Mouse (Mus musculus): ENCODE measurements around the gene Dcaf4. TPM values are rescaled to one million over a fixed set of nuclear protein-coding genes. Genes with fewer than 3 reads are reported as not detected.

Dcaf4 gene
- total RNA-seq, 2 experiments from 2014 or later = 23.7 to 24.4 TPM

DNA sequence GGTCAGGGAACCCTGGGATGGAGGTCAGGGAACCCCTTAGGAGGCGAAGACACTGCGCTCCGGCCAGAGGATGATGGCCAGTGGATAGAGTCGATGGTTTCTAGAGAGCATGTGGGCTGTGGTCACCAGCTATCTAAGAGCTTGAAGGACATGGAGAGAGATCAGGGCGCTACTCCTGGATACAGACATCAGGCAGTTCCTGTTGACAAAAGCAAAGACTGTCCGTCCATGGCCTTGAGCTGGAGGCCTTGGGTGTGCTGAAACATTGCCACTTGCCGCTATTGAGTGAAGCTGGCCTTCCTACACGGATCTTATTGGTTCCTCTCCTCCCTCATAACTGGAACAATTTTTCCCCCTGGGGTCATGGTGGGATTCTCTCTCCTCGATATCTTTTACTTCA, 26.1 kb upstream of the Dcaf4 start:
- intact Hi-C loops (cut with DNase I) = loop anchor here (5.0 kb wide), 1 partner anchor 287 kb away; no protein-coding TSS in a partner anchor
- DNase-seq (ENCODE audit: low spot score in 2 of 2) = no peak

DNA sequence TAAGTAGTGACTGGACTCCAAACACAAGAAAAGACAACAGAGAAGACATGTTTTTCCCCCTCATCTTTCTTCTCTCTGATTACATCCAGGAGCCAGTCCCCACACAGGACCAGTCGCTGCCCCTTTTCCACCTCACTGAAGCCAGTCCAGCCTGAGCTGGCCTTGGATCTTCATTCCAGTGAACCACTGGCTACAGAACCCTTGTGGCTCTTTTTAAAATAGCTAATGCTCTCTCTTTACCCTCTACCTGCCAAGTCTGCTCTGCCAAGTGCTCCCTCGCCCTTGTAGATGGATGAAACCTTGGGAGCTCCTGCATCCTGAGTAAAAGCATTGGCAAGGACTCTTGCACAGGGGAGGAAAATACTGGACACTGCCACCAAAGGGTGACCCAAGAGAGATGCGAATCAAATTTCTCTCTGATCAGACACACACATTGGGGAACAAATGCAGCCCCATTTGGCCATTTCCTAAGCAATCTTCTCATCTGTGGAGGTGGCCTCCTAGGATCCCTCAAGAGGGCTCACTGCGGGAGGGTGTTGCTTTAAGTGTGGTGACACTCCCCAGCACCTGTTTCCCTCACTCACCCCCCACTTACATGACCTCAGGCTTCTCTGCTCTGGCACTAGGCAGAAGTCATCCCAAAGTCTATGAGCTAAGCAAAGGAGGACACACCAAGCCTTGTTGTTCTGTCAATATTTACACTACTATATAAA, 24.9 kb upstream of the Dcaf4 start:
- no peak for DNase-seq (ENCODE audit: low spot score in 2 of 2)
- intact Hi-C loops (cut with DNase I) = no loop called here

DNA sequence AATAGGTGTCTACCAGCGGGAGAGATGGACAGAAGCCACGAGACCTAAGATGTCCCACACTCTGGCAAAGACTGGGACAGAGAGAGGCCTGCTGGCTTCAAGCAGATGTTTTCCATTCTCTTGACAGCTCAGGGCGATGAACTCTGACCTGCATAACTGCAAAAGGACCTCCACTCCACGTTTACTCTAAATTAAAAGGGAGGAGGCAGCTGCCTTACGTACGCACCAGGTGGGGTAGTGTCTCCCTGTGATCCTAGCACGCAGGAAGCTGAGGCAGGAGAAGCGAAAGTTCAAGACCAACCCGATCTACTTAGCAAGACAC, 24.3 kb upstream of the Dcaf4 start:
- no peak for DNase-seq (ENCODE audit: low spot score in 2 of 2)

DNA sequence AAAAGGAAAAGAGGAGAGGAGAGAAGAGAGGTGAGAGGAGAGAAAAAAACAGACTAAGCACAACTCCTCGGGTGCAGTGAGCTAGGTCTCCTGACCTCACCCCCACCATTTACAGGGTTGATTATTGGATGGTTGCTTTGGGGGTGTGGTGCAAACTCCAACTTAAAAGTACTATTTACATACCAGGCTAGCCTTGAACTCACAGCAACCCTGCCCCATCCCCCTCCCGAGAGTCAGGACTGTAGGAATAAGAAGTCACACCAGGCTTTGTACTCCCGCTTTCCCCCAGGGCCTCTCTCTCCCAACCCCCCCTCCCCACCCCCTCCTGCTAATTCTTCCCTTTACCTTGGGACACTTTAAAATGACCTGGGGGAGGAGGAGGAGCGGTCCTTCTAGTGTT, 23.9 kb upstream of the Dcaf4 start:
- no peak for DNase-seq (ENCODE audit: low spot score in 2 of 2)
- intact Hi-C loops (cut with DNase I) = no loop called here

More for the DNA sequence above, 24.3 kb upstream of the Dcaf4 start:
- intact Hi-C loops (cut with DNase I) = no loop called here

DNA sequence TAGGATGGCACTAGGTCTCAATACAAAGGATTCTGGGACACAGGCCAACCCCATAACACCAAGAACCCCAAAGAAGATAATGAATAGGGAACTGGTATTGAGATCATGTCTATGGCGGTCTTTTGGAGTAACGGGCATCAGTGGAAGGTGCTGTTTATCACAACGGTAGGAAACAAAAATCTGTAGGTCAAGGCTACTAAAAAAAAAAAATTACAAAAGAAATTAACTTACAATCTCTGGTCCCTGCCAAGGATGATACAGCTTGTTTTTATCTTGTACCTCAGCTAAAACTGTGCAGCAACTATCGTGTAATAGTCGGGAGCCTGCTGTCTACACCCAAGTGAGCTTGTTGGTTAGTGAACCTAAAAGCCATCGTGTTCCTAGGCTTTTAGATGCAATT, 23.5 kb upstream of the Dcaf4 start:
- no peak for DNase-seq (ENCODE audit: low spot score in 2 of 2)
- intact Hi-C loops (cut with DNase I) = no loop called here

DNA sequence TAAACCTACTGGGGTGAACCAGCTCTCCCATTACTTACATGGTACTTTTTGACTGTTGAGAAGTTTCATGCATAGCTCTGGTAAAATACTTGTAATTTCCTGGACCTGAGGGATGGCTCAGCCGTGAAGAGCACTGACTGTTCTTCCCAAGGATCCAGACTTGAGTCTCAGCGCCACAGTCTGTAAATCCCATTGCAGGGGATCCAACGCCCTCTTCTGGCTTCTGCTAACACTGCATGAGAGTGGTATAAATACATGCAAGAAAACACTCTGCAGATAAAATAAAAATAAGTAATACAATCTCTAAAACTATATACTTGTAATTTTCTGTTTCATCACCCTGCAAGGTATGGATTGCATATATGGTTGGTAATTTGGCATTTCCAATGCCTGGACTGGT, 22.3 kb upstream of the Dcaf4 start:
- DNase-seq (ENCODE audit: low spot score in 2 of 2) = no peak
- intact Hi-C loops (cut with DNase I) = no loop called here

DNA sequence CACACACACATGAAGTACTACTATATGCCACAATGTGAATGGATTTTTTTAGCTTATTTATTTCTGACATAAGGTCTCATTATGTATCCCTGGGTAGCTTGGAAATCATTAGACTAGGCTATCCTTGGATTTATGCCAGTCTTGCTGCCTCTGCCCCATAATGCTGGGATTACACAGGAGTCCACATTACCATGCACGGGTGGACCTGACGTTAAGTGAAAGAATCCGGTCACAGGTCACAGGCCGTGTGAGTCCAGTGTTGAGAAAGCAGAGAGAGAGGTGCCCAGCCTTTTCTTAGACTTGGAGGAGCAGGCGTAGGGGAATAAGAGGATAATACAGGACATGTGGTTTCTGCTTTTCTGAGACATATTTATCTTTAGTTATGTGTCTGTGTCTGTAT, 21.0 kb upstream of the Dcaf4 start:
- DNase-seq (ENCODE audit: low spot score in 2 of 2) = no peak
- intact Hi-C loops (cut with DNase I) = no loop called here

DNA sequence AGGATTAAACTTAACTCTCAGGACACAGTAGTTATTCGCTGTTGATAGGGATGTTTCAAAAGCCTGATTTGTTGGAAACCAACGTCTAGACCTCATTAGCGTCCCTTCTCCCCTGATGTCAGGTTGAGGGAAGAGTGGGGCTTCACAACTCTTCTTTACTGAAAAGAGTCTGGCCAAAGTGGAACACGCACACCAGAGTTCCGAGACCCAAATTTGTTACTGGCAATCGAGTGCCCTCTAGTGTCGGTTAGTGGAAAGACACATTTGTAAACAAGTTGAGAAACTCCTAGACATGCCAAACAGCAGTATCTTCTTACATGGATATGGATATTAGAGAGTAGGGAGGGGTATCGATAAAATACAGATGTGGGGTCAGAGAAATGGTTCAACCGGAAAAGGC, 18.1 kb upstream of the Dcaf4 start:
- intact Hi-C loops (cut with DNase I) = loop anchor here (1.0 kb wide), 1 partner anchor 388 kb away; no protein-coding TSS in a partner anchor
- peak; percentile 77 to 82 for DNase-seq (ENCODE audit: low spot score in 2 of 2)

DNA sequence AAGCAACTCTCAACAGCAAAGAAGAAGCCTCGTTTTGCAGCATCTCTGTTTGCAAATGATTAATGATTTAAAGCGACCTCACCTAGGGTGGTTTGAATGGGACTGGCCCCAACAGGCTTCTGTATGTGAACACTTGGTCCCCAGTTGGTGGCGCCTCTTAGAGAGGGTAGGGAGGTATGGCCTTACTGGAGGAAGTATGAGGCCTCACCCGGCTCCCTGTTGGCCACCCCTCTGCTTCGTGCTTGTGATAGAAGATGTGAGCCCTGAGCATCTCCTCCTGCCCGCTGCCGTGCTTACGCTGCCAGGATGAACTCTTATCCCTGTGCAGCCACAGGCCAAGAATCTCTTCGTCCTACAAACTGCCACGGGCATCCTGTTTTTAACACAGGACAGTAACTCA, 13.7 kb upstream of the Dcaf4 start:
- no peak for DNase-seq (ENCODE audit: low spot score in 2 of 2)
- intact Hi-C loops (cut with DNase I) = no loop called here

DNA sequence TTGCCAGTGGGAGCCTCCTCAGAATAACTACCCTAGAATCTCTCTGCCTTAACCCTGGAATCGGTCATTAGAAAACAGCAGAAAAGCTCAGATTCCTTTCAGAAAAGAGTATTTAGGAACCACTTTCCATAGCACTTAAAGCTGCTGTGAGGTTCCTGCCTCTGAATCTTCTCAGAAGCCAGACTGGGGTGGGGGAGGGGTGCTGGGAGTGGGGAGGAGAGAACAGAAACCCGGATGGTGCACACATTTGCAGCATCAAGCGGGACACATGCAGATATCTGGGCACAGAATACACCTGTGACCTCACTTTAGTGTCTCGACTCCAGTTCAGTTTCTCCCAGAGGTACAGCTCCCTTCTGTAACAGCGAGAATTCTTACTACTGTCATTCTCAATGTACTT, 9.7 kb upstream of the Dcaf4 start:
- DNase-seq (ENCODE audit: low spot score in 2 of 2) = no peak
- intact Hi-C loops (cut with DNase I) = no loop called here

DNA sequence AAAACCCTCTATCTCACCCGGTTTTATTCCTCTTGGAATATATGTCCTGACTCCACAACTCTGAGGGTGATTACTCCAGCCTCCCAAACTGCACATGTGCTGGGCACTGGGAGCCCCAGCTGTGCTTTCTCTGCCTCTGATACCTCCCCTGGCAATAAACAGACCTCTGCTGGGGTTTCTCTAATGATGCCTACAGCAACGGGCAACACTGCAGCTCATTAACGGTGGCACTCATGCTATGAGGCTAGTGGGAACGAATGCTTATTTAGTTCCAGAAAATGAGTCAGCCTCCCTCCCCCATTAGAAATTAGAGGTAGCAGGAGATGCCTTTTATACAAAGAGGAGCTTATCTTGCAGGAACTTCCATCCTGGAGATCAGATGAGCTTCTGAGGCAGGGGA, 7.5 kb upstream of the Dcaf4 start:
- intact Hi-C loops (cut with DNase I) = no loop called here
- no peak for DNase-seq (ENCODE audit: low spot score in 2 of 2)

DNA sequence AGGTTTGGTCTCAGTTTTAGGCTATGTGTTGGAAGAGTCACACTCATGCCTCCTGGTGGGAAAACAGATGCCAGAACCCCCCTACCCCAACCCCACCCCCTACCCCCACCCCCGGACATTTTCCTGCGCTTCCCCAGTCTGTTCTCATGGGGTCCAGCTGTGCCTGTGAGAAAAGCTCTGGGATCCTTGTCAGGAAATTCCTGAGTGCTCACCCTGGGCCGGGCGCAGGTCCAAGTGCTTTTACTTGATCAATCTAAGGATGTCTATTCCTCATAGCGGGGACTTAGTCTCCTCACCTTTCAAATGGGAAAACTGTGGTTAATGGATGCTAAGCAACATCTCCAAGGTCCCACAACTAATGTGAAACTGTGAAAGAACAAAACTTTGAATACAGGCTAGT, 7.1 kb upstream of the Dcaf4 start:
- intact Hi-C loops (cut with DNase I) = no loop called here
- DNase-seq (ENCODE audit: low spot score in 2 of 2) = no peak

DNA sequence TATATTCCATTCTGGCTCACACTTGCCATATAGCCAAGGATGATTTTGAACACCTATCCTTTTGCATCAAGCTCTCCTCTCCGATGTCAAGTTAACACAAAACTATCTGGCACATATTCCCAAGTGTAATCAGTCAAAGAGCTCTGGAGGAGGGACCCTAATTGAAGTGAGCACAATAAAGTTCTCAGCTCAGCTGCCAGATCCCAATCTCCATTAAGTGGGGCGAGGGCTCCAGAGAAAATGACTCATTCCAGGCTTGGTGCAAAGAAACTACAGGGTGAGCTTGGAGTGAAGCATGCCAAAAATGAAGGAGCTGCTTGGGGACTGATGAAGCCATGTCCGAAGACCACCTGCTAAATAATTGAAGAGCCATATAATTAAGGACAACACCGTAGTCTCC, 6.0 kb upstream of the Dcaf4 start:
- no peak for DNase-seq (ENCODE audit: low spot score in 2 of 2)
- intact Hi-C loops (cut with DNase I) = no loop called here

DNA sequence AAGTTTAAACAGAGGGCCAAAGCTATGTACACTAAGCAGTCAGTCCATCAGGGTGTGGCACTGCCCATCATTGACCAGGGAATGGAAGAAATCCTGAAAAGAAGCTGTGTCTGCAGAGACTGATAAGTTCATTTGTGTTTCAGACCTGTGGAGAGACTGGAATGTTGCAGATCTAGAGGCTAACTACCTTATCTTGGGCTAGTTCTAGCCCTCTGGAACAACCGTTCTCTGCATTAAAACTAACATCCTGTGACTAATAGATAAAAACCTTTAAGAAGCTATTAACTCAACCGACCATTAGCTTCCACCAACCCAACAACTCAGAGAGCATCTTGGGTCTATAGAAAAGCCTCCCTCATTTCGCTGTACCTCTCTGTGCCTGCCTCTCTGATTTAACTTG, 2.7 kb upstream of the Dcaf4 start:
- intact Hi-C loops (cut with DNase I) = no loop called here
- no peak for DNase-seq (ENCODE audit: low spot score in 2 of 2)

DNA sequence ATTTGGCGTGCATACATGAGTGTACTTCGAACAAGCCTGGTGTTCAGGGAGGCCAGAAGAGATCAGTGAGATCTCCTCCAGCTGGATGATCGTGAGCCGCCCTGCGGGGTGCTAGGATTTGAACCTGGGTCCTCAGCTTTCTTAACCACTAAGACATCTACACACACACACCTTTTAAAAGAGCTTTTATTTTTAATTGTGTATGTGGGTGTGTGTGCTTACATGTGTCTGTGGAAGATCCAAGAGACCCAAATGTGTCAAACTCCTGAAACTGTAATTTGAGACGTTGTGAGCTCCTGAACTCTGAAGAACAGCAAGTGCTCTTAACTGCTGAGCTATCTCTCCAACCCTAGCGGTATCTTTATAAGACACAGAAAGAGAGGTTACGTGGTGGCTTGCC, 817 bp downstream of the Dcaf4 start:
- no peak for DNase-seq (ENCODE audit: low spot score in 2 of 2)
- intact Hi-C loops (cut with DNase I) = no loop called here

DNA sequence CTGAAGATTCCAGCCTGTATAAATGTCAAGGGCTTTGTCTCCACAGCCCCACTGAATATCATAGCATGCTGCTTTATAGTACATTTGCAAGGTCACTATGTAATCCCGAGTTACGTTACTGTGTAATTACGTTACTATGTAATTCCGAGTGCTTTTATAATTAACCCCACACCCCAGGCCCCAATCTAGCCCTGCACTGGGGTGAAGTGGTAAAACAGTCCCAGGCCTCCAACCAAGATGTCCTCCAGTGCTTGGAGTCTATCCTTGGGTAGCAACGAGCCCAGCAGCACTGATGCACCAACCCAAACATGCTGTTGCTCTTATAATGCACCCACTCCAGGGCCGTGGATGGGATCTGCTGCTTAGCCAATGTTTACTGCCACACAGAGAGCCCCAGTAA, 2.8 kb downstream of the Dcaf4 start:
- DNase-seq (ENCODE audit: low spot score in 2 of 2) = no peak
- intact Hi-C loops (cut with DNase I) = no loop called here

DNA sequence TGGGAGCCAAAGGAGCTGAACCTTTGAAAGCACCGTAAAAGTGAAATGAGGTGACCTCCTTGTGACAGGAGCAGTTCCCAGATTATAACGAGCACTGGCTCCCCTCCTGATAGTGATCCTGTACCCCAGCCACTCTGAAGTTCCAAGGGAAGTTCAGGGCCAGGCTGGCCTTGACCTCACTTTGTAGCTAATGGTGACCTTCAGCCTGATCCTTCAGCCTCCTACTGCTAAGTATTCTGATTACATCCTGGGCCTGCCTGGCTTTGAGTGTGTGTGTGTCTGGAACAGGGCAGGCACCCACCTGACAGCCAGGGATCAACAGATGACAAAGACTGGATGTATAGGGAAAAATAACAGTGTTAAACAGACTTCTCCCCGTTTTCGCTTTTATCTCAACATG, 3.6 kb downstream of the Dcaf4 start:
- intact Hi-C loops (cut with DNase I) = no loop called here
- no peak for DNase-seq (ENCODE audit: low spot score in 2 of 2)

DNA sequence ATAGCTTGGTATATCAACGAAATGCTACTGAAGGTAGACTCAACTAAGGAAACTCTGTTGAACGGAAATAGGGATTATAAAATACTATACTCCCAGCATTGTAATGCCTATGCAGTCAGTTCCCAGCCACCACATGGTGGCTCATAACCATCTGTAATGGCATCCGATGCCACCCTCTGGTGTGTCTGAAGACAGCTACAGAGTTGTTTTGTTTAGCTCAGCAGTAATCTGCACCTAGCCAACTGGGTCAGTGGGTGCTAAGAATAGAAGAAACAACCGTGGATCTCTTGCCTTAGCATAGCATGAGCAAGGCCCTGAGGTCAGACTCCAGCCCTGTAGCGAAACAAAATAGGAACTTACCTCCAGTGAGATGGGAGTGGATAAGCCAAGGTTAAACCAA, 4.1 kb downstream of the Dcaf4 start:
- intact Hi-C loops (cut with DNase I) = no loop called here
- DNase-seq (ENCODE audit: low spot score in 2 of 2) = no peak

DNA sequence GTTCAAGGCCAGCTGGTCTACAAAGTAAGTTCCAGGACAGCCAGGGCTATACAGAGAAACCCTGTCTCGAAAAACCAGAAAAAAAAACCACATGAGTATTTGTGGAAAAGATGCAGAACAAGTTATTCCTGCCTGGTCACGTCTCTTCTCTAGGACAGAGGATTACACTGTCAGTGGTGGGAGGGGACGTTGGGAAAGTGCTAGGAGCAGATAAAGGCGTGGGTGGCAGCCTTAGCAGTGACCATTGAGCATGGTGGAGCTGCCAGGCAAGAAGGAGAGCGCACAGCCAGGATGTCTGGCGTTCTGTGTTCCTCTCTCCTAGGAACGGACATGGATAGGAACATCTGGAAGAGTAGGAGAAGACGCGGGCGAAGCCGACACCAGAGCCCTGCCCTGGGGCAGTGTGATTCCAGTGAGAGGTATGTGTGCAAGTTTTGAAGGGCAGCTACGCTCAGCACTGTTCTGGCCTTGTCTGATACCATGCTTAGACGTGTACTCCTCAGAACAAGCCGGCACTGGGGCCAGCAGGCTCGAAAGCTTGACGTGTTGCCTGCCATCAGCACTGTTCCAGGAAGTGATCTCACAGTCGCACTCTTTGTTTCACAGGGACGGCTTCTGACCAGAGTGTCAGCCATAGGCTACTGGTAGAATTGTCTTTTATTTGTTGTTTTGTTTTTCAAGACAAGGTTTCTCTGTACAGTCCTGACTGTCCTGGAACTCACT, 5.7 kb downstream of the Dcaf4 start:
- intact Hi-C loops (cut with DNase I) = no loop called here
- DNase-seq (ENCODE audit: low spot score in 2 of 2) = peak in 1 of 2 experiments; percentile 60

DNA sequence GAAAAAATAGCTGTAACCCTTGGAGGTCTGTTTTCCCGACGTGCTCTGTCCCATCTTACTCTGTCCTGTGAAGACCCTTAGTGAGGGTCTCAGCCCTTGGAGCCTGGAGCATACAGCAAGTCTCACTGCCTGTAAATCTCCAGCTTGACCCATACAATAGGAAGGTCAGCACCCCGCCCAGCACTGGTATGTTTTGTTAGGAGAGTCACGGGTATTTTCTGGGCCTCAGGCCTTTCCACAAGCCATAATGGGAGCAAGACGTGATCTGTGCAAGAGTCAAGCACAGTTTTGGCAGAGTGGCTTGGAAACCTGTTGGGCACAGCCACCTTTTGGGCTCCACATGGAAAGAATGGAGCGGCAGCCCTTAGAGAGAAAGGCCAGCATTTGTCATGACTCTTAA, 7.5 kb downstream of the Dcaf4 start:
- no peak for DNase-seq (ENCODE audit: low spot score in 2 of 2)
- intact Hi-C loops (cut with DNase I) = no loop called here

DNA sequence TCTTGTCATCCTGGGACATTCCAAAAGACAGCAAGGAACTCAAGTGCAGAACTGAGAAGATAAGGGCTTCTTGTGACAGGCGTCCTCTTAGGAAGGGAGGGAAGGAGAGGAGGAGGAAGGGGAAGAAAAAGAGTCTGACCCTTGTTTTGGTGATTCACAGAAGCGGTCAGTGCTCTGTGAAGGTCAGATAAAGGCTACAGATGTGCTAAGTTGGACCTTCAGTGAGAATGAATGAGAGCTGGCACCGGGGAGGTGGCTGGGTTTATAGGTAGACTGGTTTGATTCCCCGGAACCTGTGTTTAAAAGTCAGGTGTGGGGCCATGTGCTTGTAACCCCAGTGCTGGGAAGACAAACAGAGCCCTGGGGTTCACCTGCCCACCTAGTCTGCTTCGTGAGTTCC, 8.4 kb downstream of the Dcaf4 start:
- intact Hi-C loops (cut with DNase I) = no loop called here
- DNase-seq (ENCODE audit: low spot score in 2 of 2) = no peak

DNA sequence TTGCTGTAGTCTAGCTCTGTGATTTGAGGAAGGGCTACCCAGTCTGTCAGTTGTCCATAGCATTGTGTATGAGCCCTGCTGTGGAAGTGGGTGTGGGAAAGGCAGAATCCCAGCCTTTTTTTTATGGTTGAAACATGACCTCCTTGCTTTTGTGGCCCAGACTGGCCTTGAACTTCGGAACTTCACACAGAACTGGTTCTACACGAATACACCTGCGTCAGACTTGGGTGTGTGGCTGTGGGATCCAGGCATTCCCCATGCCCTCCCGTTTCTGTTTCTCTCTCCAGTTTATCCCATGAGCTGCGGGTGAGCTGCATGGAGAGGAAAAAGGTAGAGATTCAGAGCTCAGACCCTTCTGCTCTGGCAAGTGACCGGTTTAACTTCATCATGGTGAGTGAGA, 11.7 kb downstream of the Dcaf4 start:
- intact Hi-C loops (cut with DNase I) = no loop called here
- DNase-seq (ENCODE audit: low spot score in 2 of 2) = no peak
